Mouse (Mus musculus) frontal cortex, postnatal 10 days (tissue): ENCODE measurements around the gene Ube2n.

Experiments used
- DNase-seq, 2 experiments: peaks; one replicate each; pipeline ENCODE4 v3.0.0; 2022; ENCODE audit warnings: low spot score in 2 of 2, mixed read lengths in 1 of 2

Gene Ube2n

DNA sequence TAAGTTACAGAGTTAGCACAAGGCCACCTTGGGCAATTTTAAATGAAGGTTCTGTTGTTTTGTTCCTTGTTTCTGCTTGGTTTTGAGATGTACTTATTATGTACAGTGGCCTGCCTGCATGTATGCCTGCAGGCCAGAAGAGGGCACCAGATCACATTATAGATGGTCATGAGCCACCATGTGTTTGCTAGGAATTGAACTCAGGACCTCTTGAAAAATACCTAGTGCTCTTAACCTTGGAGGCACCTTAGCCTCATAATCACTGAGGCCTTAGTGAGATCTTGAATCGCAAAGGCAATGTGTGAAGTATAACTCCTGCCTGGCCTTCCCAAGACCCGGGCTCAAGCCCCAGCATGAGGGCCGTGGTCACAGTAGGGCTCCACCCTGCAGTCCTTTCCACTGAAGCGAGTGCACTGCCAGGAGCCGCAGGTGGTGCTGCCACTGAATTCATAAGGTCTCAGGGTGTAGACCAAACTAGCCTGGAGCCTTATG lies 42.4 kb downstream of the Ube2n start:
- DNase-seq = no peak

DNA sequence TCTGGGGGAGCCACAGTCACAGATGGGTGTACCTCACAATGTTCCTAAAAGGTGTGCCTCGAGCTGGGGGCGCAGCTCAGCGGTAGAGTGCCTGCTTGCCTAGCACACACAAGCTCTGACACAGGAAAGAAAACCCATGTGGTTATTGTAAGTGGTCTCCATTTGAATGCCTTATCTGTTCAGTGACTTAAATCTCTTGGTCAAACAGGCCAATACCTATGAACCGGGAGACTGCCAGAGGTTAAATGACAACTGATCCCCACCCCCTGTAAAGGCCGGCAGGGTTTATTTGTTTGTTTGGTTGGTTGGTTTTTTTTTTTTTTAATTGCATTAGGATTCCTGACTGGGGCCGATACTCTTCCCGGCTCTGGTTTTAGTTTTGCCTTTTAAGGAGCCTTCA lies 44.5 kb downstream of the Ube2n start:
- no peak for DNase-seq

GRCm38 (mm10) chr10:95560394-95560983 lies 45.5 kb downstream of the Ube2n start:
- no peak for DNase-seq

DNA sequence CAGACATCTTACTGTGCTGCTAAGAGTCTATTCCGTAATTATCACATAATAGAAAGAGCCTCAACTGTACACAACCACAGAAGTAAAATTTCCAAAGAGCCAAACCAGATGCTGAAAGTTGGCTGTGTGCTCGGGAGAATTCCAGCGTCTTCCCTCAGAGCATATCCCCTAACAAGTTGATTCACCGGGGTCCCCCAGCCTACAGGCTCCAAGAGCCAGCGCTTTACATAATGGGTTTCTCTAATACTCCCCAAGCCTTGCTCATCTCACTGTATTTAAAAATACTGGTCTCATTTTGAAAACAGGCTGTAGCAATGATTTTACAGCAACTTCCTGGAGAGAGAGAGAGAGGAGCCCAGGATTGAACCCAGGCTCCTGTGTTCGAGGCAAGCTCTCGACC lies 46.7 kb downstream of the Ube2n start:
- no peak for DNase-seq

DNA sequence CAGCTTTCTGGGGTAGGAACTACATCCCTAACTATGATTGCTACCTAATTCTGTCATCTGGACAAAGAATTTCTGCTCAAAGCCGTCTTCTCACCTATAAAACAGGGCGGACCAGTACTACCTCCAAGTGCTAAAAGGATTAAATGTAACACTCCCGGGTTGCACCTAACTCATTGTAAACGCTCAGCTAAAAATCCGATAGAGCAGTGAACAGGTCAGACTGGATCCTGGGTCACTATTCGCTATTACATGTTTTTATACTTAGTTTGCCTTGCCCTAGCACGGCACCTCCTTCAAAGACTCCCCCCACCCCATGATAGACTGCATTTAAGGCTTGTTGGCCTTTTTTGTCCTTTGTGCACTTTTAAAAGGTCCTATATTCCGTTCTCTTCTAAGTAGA lies 47.5 kb downstream of the Ube2n start:
- DNase-seq = no peak

DNA sequence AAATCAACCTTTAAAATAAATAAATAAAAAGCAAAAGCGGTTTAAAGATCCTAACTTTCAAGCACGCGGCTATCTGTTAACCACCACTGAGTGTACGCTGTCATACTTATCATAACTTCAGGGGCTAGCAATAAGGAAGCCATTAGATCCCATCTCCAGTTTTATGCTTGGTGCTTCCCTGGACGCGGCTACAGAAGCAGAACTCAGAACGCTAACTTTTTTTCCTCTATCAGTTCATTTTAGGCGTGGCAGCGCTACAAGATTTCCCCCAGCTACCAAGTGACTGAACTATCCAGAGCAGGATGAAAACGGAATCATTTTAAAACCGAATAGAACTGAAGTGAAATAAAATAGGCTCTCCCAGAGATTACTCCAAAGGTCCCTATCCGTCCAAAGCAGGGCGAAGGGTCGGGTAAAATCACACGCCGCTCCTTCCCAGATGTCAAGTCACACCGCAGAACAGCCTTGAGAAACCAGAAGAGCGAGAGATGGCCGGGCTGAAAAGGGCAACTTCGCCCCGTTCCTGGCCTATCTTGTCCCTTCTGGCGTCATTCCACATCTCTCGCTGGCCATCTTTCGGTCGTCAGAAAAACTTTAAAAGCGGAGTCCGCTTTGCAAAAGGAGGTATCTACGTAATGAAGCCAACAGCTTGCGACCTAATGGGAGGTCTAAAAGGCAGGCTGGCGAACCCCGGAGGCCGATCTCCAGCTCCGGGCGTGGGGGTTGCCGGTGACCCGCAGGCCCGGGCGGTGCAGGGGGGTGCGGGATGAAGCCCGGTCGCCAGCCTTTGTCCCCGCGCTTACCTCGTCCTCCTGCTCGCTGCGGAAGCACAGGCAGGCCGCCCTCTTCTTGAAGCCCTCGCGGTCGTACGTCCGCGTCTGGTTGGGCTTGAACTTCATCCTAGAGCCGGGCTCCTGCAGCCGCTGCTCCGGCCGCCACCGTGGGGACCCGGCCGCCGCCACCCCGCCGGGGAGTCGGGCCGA lies 48.2 kb downstream of the Ube2n start:
- peak in 1 of 2 experiments; percentile 49 for DNase-seq

GRCm38 (mm10) chr10:95563851-95564845 lies 49.2 kb downstream of the Ube2n start, which contains the start of gene Nudt4:
Nudt4 (minus strand) TSS chr10:95564146.
- peak; percentile 72 to 83 for DNase-seq

DNA sequence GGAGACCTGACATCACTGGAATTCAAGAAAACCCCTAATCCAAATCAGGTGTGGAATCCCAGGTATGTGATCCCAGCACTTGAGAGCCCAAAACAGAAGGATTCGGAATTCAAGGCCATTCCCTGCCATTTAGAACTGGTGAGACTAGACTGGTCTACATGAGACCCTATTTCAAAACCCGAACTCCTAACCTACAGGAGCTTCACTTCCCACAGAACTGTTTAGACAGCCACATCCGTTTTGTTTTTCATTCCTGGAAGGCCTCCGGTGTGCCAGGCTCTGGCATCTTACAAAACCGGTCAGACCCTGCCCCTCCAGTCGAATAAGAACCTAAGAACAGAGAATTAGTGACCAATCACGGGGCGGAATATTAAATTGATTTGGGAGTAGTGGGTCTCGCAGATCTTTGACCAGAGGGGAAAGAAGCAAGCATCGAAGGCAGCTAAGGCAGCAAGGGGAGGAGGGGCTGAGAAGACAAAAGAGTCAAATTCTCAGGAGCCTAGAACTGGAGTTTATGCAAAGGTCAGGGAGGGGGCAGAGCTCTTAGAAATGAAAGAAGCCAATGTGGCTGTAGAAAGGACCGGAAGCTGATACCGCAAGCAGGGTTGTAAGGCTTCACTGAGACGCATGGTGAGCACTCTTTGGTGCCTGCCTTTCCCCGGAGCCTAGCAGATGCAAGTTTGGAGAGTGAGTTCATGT lies 50.4 kb downstream of the Ube2n start:
- DNase-seq = no peak

DNA sequence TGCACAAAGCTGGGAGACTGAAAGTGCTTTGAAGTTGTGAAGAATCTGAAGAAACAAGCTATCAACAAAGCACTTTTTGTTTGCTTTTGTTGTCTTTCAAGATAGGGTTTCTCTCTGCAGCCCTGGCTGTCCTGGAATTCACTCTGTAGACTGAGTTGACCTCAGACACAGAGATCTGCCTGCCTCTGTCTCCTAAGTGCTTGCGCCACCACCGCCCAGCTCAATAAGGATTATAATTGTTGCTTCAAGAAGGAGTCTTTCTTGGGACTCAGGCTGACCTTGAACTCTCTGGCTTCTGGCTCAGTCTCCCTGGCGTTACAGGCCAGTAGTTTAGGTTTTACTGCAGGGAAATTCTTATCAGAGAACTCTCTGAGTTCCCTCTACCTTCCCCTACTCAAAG lies 51.8 kb downstream of the Ube2n start:
- DNase-seq = no peak

- no peak for DNase-seq
These were observed 52.6 kb downstream of the Ube2n start for GRCm38 (mm10) chr10:95567550-95567949.

DNA sequence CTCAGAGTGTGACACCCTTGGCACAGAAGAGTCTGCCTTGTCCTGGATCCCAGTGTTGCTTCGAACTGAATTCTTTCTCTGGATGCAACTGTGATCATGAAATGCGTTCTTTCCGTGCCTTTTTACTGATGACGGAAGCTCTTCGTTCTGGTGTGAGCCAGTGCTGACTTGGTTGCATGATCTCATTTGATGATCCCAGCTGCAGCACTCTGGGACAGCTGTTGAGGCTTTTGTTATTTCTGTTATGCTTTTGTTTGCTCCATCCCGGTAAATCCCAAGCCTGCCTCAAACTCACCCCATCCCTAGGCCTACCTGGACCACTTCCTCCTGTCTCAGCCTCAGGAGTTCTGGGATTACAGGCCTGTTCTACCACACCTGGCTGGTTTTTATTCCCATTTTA lies 53.1 kb downstream of the Ube2n start:
- no peak for DNase-seq

DNA sequence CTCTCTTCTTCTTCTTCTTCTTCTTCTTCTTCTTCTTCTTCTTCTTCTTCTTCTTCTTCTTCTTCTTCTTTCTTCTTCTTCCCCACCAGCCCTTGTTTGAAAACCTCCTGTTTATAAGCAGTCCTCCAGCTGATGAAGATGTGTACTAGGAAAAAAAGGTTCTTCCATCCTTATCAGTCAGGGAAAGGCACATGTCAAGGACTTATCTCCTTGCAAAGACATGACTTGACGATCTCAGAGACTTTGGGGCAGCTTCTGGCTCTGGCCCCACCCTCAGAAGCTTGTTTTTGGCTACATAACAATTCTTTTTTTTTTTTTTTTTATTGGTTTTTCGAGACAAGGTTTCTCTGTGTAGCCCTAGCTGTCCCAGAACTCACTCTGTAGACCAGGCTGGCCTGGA lies 54.5 kb downstream of the Ube2n start:
- no peak for DNase-seq

GRCm38 (mm10) chr10:95574994-95575393 lies 60.0 kb downstream of the Ube2n start:
- no peak for DNase-seq

GRCm38 (mm10) chr10:95575839-95576380 lies 61.0 kb downstream of the Ube2n start:
- DNase-seq = no peak

DNA sequence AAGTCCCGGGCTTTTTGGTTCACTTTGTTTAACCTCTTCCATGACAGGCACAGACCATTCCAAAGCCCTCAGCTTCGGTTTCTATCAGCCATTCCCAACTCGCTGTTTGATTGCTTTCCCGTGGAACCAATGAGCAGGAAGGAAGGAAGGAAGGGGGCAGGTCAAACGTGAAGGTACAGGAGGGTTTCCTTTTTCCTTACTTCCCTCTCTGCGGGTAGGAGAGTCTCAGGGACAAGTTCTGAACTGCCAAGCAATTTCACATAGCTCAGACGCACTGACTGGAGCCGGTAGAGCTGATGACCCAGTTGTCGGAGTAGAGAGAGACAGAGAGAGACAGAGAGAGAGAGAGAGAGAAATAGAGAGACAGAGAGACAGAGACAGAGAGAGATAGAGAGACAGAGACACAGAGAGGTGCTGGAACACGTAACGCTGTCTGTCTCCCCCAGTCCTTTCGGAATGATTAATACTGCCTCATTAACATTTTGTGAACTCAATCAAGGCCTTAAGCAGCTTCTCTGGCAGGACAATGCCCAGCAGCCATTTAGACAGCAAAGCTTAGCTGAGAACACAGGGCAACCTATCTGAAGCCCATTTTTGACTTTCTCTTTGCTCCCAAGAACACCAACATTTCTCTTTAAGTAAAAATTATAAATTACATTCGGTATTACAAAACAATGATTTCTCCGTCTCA lies 62.1 kb downstream of the Ube2n start:
- no peak for DNase-seq

DNA sequence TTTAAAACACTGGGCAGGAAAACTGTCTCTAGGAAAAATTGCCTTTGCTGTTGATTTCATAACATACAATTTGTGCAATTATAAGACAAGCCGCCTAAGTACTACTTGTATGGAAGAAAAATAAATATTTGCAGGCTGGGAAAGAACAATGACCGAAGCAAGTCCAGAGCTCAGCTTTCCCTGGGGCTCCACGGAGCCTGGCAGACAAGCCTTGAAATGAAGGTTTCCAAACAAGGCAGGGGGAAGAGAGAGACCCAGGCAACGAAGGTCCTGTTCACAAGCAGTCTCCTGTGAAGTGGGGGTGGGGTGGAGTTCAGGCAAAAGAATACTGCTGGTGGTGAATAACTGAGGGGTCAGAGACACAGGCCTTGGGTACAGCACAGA lies 62.6 kb downstream of the Ube2n start:
- no peak for DNase-seq

DNA sequence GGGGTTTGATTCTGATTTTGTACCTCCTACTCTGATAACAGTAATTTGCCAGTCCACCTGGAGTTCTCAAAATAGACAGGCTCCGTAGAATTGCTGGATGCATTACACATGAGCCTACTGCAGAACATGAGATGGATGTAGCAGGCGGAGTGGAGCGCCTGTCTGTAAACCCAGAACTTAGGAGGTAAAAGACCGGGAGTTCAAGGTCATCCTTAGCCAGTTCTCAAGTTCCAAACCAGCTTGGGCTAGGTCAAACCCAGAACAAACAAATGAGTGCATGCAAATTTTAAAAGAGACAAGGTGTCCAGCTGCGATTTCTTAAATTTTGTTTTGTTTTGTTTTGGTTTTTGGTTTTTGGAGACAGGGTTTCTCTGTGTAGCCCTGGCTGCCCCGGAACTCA lies 70.6 kb downstream of the Ube2n start:
- no peak for DNase-seq

- no peak for DNase-seq
These were observed 72.7 kb downstream of the Ube2n start for GRCm38 (mm10) chr10:95587509-95588220.

DNA sequence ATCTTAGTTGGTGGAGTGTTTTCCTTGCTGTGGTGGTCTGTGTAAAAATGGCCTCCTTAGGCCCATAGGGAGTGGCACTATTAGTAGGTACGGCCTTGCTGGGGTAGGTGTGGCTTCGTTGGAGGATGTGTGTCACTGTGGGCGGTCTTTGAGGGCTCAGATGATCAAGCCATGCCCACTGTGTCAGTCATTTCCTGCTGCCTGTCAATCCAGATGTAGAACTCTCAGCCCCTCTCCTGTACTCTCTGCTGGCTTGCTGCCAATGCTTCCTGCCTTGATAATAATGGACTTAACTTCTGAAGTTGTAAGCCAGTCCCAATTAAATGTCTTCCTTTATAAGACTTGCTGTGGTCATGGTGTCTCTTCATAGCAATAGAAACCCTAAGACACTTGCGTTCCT lies 74.3 kb downstream of the Ube2n start:
- no peak for DNase-seq

DNA sequence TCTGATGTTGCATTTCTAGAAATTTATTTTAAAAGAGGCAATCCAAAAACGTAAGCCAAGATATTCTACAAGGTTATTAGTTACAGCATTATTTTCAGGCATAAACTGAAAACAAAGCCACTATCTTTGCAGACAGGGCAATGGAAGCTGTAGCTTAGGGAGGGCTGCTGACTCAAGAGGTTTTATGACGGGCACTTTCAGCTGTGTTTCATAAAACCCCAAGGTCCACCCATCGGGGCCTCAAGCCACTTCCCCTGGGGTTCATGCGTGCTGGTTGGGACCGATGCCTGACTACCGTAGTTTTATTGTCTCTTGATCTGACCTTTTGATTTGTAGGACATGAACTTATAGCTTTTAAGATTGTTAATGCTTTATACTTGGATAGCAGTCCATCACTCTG lies 75.3 kb downstream of the Ube2n start:
- DNase-seq = no peak
